Mouse (Mus musculus) layer of hippocampus, postnatal 14 days (tissue): ENCODE data around the gene Cltb. TPM values are rescaled to one million over a fixed set of nuclear protein-coding genes. Genes with fewer than 3 reads are reported as not detected.

Source experiments
- DNase-seq, 2 experiments: peaks; one replicate each; pipeline ENCODE4 v3.0.0; 2021 to 2022; ENCODE audit warnings: low spot score in 2 of 2, mixed read lengths in 1 of 2
- total RNA-seq, 2 experiments: library from RNA; stranded (reverse); gene quantifications; 2 replicates each; pipeline ENCODE4 v1.2.3; 2021

The Cltb gene
- total RNA-seq, 2 experiments from 2014 or later, result 306 TPM

GRCm38 (mm10) chr13:54598622-54599143 lies 12.5 kb downstream of the Cltb start:
- no peak for DNase-seq

- no peak for DNase-seq
Measured at GRCm38 (mm10) chr13:54596870-54597269, 14.3 kb downstream of the Cltb start.

- no peak for DNase-seq
Measured at GRCm38 (mm10) chr13:54596107-54596690, 14.9 kb downstream of the Cltb start.

- no peak for DNase-seq
Measured at GRCm38 (mm10) chr13:54593617-54594016, 17.5 kb downstream of the Cltb start.

GRCm38 (mm10) chr13:54591776-54592356 lies 19.3 kb downstream of the Cltb start:
- DNase-seq, result no peak

- peak; percentile 96 to 98 for DNase-seq
Measured at GRCm38 (mm10) chr13:54589996-54590951, 20.9 kb downstream of the Cltb start, which contains the start of the genes Nop16 and Higd2a. Nop16 (minus strand) TSS chr13:54590090. Higd2a (plus strand) TSS chr13:54590207.

GRCm38 (mm10) chr13:54589414-54589995 lies 21.6 kb downstream of the Cltb start:
- no peak for DNase-seq

GRCm38 (mm10) chr13:54585831-54586230 lies 25.3 kb downstream of the Cltb start:
- no peak for DNase-seq

GRCm38 (mm10) chr13:54582860-54583259 lies 28.3 kb downstream of the Cltb start:
- no peak for DNase-seq

- DNase-seq, result no peak
Measured at GRCm38 (mm10) chr13:54582126-54582525, 29.0 kb downstream of the Cltb start.

- no peak for DNase-seq
Measured at GRCm38 (mm10) chr13:54581385-54581784, 29.8 kb downstream of the Cltb start.

- no peak for DNase-seq
Measured at GRCm38 (mm10) chr13:54577652-54578507, 33.3 kb downstream of the Cltb start.

GRCm38 (mm10) chr13:54575489-54575888 lies 35.7 kb downstream of the Cltb start:
- DNase-seq, result no peak

GRCm38 (mm10) chr13:54574854-54575481 lies 36.2 kb downstream of the Cltb start, which contains the start of gene Arl10:
Arl10 (plus strand) TSS chr13:54575015.
- DNase-seq, result peak; percentile 67 to 78

GRCm38 (mm10) chr13:54572621-54573020 lies 38.5 kb downstream of the Cltb start:
- DNase-seq, result no peak

- DNase-seq, result no peak
Measured at GRCm38 (mm10) chr13:54571637-54572036, 39.5 kb downstream of the Cltb start.

- DNase-seq, result no peak
Measured at GRCm38 (mm10) chr13:54570736-54571135, 40.4 kb downstream of the Cltb start.

GRCm38 (mm10) chr13:54569282-54569681 lies 41.9 kb downstream of the Cltb start:
- no peak for DNase-seq

- DNase-seq, result no peak
Measured at GRCm38 (mm10) chr13:54568380-54568779, 42.8 kb downstream of the Cltb start.
